ENCODE assay signal across 15 mouse cellular contexts in the genomic region with DNA sequence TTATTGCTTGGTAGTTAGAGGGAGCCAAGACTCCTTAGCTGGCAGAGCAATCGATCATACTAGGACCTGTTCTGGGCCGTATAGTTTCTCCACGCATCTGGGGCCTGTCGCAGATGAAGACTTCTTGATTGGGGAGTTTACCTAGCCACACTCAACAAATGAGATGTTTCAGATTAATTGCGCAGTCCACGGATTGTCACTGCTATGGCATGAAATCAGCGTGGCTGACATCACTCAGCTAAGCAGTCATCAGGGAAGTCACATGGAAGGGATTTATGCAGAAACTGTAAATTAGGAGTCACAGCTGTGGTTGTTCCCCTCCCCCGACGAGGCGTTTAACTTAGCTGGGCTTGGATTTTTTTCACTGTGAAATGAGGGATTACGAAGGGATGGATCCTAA.
DNase-seq lines count a peak whose midpoint lies in the region; ATAC-seq lines count a peak whose summit lies in the region.
"Had no signal": no experiment of that assay in that cellular context is flagged by ENCODE, and none has a peak within 500 bp of the region (broad histone marks: within the 10 kb centered on the region; RNA-seq: fewer than 3 reads in every experiment).

No protein-coding gene starts in this region.

- H3K4me2 ChIP-seq in forebrain, embryonic 11.5 days (ENCODE audit: low read depth, low read length, severe bottlenecking) = no peak overlapping the region
- no peak overlapping the region for H3K4me2 ChIP-seq in neural tube, embryonic 11.5 days (ENCODE audit: low read depth)
- no peak overlapping the region for H3K4me2 ChIP-seq in hindbrain, embryonic 16.5 days (ENCODE audit: low read length)
- H3K4me2 ChIP-seq: embryonic facial prominence, embryonic 15.5 days; heart, embryonic 15.5 days; limb, embryonic 12.5 days had no signal

- 87% methylated on average over 11 of the region's 11 CpGs for WGBS in forebrain, embryonic 11.5 days
- 93% methylated on average over 11 of the region's 11 CpGs for WGBS in forebrain, embryonic 10.5 days
- 78% methylated on average over 11 of the region's 11 CpGs for WGBS in neural tube, embryonic 11.5 days
- WGBS in hindbrain, embryonic 16.5 days = 59% methylated on average over 11 of the region's 11 CpGs

- H3K9ac ChIP-seq in forebrain, embryonic 11.5 days (ENCODE audit: low read length) = no peak overlapping the region
- H3K9ac ChIP-seq in neural tube, embryonic 11.5 days (ENCODE audit: low read length) = no peak overlapping the region
- H3K9ac ChIP-seq in hindbrain, embryonic 16.5 days (ENCODE audit: low read depth, low read length) = no peak overlapping the region
- H3K9ac ChIP-seq: embryonic facial prominence, embryonic 15.5 days; heart, embryonic 15.5 days; limb, embryonic 12.5 days; liver, postnatal 0 days had no signal

- H3K4me1 ChIP-seq in forebrain, embryonic 11.5 days (replicated peaks; ENCODE audit: control insufficient read depth, insufficient read depth, low read length) = peaks cover 4% of the 10 kb centered on the region; the same call in 1 of the 2 replicates
- peaks cover 26% of the 10 kb centered on the region for H3K4me1 ChIP-seq in forebrain, embryonic 10.5 days
- H3K4me1 ChIP-seq in neural tube, embryonic 11.5 days (ENCODE audit: control insufficient read depth, insufficient read depth, low read length) = no peaks in the 10 kb centered on the region
- peaks cover 3% of the 10 kb centered on the region; the same call in 1 of the 2 replicates for H3K4me1 ChIP-seq in hindbrain, embryonic 16.5 days (ENCODE audit: control insufficient read depth, insufficient read depth, low read depth, low read length)
- H3K4me1 ChIP-seq: heart, embryonic 15.5 days had no signal

- ATAC-seq in forebrain, embryonic 11.5 days (replicated peaks; ENCODE audit: low FRiP score) = peak; percentile 66; the same call in 1 of the 2 replicates
- peak; percentile 45; the same call in 1 of the 2 replicates for ATAC-seq in neural tube, embryonic 11.5 days (ENCODE audit: insufficient read depth, low FRiP score, low TSS enrichment)
- peak; percentile 35; the same call in 1 of the 2 replicates for ATAC-seq in hindbrain, embryonic 16.5 days
- ATAC-seq in megakaryocyte progenitor cell, adult 5-6 weeks (replicated peaks; ENCODE audit: poor library complexity) = no peak
- ATAC-seq: liver, postnatal 0 days had no signal

- no peaks in the 10 kb centered on the region for H3K36me3 ChIP-seq in forebrain, embryonic 11.5 days (ENCODE audit: control insufficient read depth, insufficient read depth, low read length)
- no peaks in the 10 kb centered on the region for H3K36me3 ChIP-seq in forebrain, embryonic 10.5 days (replicated peaks)
- no peaks in the 10 kb centered on the region for H3K36me3 ChIP-seq in neural tube, embryonic 11.5 days (ENCODE audit: control insufficient read depth, insufficient read depth, low read length)
- H3K36me3 ChIP-seq in hindbrain, embryonic 16.5 days (ENCODE audit: control insufficient read depth, insufficient read depth, low read length) = no peaks in the 10 kb centered on the region
- H3K36me3 ChIP-seq: embryonic facial prominence, embryonic 15.5 days; heart, embryonic 15.5 days; limb, embryonic 12.5 days had no signal

- H3K9me3 ChIP-seq in forebrain, embryonic 11.5 days (ENCODE audit: control insufficient read depth, low read length) = no peaks in the 10 kb centered on the region
- H3K9me3 ChIP-seq in forebrain, embryonic 10.5 days = no peaks in the 10 kb centered on the region
- H3K9me3 ChIP-seq in neural tube, embryonic 11.5 days (ENCODE audit: control insufficient read depth, low read length) = no peaks in the 10 kb centered on the region
- H3K9me3 ChIP-seq in hindbrain, embryonic 16.5 days (ENCODE audit: control insufficient read depth, low read length) = no peaks in the 10 kb centered on the region
- H3K9me3 ChIP-seq: embryonic facial prominence, embryonic 15.5 days; heart, embryonic 15.5 days; limb, embryonic 12.5 days had no signal

- no peak overlapping the region for H3K4me3 ChIP-seq in forebrain, embryonic 11.5 days (ENCODE audit: low read depth, low read length)
- no peak overlapping the region for H3K4me3 ChIP-seq in forebrain, embryonic 10.5 days
- H3K4me3 ChIP-seq in neural tube, embryonic 11.5 days (ENCODE audit: low read depth, low read length) = no peak overlapping the region
- no peak overlapping the region for H3K4me3 ChIP-seq in hindbrain, embryonic 16.5 days (ENCODE audit: low read length)
- H3K4me3 ChIP-seq: embryonic facial prominence, embryonic 15.5 days; heart, embryonic 15.5 days; limb, embryonic 12.5 days had no signal

- DNase-seq in forebrain, embryonic 11.5 days (ENCODE audit: low spot score) = no peak
- DNase-seq in forebrain, embryonic 10.5 days (ENCODE audit: extremely low spot score, low spot score) = no peak
- DNase-seq in neural tube, embryonic 11.5 days (ENCODE audit: low spot score) = peak; percentile 33
- DNase-seq in neural tube, embryonic 10.5 days (ENCODE audit: extremely low spot score, low spot score) = no peak
- peak; percentile 44 for DNase-seq in retina, embryonic 14.5 days (ENCODE audit: low spot score)
- DNase-seq in thymus, postnatal 4 days = no peak
- DNase-seq: cerebellum, adult 18-20 months; kidney, postnatal 10 days; liver, postnatal 0 days had no signal

- H3K27ac ChIP-seq in forebrain, embryonic 11.5 days (ENCODE audit: low read depth, low read length) = no peak overlapping the region
- H3K27ac ChIP-seq in forebrain, embryonic 10.5 days = no peak overlapping the region
- H3K27ac ChIP-seq in neural tube, embryonic 11.5 days (ENCODE audit: low read depth, low read length) = no peak overlapping the region
- H3K27ac ChIP-seq in hindbrain, embryonic 16.5 days (ENCODE audit: low read depth, low read length) = no peak overlapping the region
- H3K27ac ChIP-seq: embryonic facial prominence, embryonic 15.5 days; heart, embryonic 15.5 days; limb, embryonic 12.5 days; stomach, postnatal 0 days had no signal

- no peaks in the 10 kb centered on the region for H3K27me3 ChIP-seq in forebrain, embryonic 11.5 days (ENCODE audit: control insufficient read depth, insufficient read depth, low read length)
- no peaks in the 10 kb centered on the region for H3K27me3 ChIP-seq in forebrain, embryonic 10.5 days (ENCODE audit: poor library complexity, severe bottlenecking)
- H3K27me3 ChIP-seq in neural tube, embryonic 11.5 days (ENCODE audit: control insufficient read depth, insufficient read depth, low read length) = no peaks in the 10 kb centered on the region
- H3K27me3 ChIP-seq in hindbrain, embryonic 16.5 days (replicated peaks; ENCODE audit: control insufficient read depth, insufficient read depth, low read length) = no peaks in the 10 kb centered on the region
- H3K27me3 ChIP-seq: embryonic facial prominence, embryonic 15.5 days; heart, embryonic 15.5 days; limb, embryonic 12.5 days had no signal

Comparison
In these comparisons a context has a peak if more than half of its experiments do, and no peak if none do; other contexts are left out.
1. DNase-seq: peak in neural tube, embryonic 11.5 days (single experiment) and retina, embryonic 14.5 days (single experiment); none in forebrain, embryonic 11.5 days (single experiment), forebrain, embryonic 10.5 days (single experiment), neural tube, embryonic 10.5 days (single experiment) and thymus, postnatal 4 days (single experiment).